Mouse (Mus musculus) hindbrain, postnatal 0 days (tissue): ENCODE measurements around the gene Btd. TPM values are rescaled to one million over a fixed set of nuclear protein-coding genes. Genes with fewer than 3 reads are reported as not detected.
A peak's percentile ranks its signal among the peaks of the same experiment; 100 is the strongest.

Experiments used
- ATAC-seq: fragments of 200-750 bp; cut with Nextera tagmentation; 2 replicates; pipeline ENCODE4 v1.8.0; 2017; ENCODE audit warnings: mild to moderate bottlenecking, moderate TSS enrichment, moderate library complexity
- DNase-seq: peaks from one replicate; pipeline ENCODE4 v3.0.0-alpha.2; 2015; ENCODE audit warnings: low spot score
- H3K27ac ChIP-seq: fragments of 300-500 bp; sonication (generic); 2 replicates; pipeline ENCODE4 v1.5.1; 2014; ENCODE audit warnings: mild to moderate bottlenecking
- H3K27me3 ChIP-seq: fragments of 300-500 bp; sonication (generic); 2 replicates; pipeline ENCODE4 v1.6.1; 2014; ENCODE audit warnings: low read length, mixed read lengths; ENCODE audit not compliant: insufficient read depth
- H3K36me3 ChIP-seq: fragments of 300-500 bp; sonication (generic); 2 replicates; pipeline ENCODE4 v1.6.1; 2014; ENCODE audit warnings: low read length, mixed read lengths; ENCODE audit not compliant: insufficient read depth
- H3K4me1 ChIP-seq: fragments of 300-500 bp; sonication (generic); 2 replicates; pipeline ENCODE4 v1.6.1; 2014; ENCODE audit warnings: antibody characterized with exemption, low read length, mixed read lengths; ENCODE audit not compliant: insufficient read depth
- H3K4me2 ChIP-seq: fragments of 300-500 bp; sonication (generic); 2 replicates; pipeline ENCODE4 v1.6.1; 2014; ENCODE audit warnings: low read depth, mild to moderate bottlenecking, low read length, moderate library complexity, mixed read lengths
- H3K4me3 ChIP-seq: fragments of 300-500 bp; sonication (generic); 2 replicates; pipeline ENCODE4 v1.5.1; 2014; ENCODE audit warnings: low read length
- H3K9ac ChIP-seq: fragments of 300-500 bp; sonication (generic); replicated peaks from 2 replicates; pipeline ENCODE4 v1.6.1; 2014; ENCODE audit warnings: mild to moderate bottlenecking, low read length, moderate library complexity, mixed read lengths
- H3K9me3 ChIP-seq: fragments of 300-500 bp; sonication (generic); 2 replicates; pipeline ENCODE4 v1.6.1; 2016; ENCODE audit warnings: low read length, mixed read lengths
- CTCF ChIP-seq: IDR thresholded peaks from 2 replicates; pipeline ENCODE4 v1.5.1; 2016; ENCODE audit warnings: antibody characterized with exemption, control low read depth, low read depth
- WGBS: fragments of 180-500 bp; shearing (Covaris S2); extraction: QIAGEN DNeasy Blood & Tissue Kit; methylation state at CpG from one replicate; pipeline ENCODE4 v1.1.7; 2014; 5-methylcytosine and 5-hydroxymethylcytosine counted together
- polyA plus RNA-seq: library from polyadenylated mRNA; unstranded; fragments of >200 nt; fragmentation: Nextera tagmentation; extraction: Ambion mirVana; gene quantifications from 2 replicates; pipeline ENCODE4 v1.2.1, GENCODE M21; 2015
- total RNA-seq: library from RNA; depleted of rRNA; stranded (reverse); fragments of >200 nt; gene quantifications from 2 replicates; pipeline ENCODE4 v1.2.3, GENCODE M21; 2014

Gene Btd
- total and polyA plus RNA-seq, 2 experiments from 2014 or later: 24.5 to 30.8 TPM

- H3K27ac ChIP-seq: peak overlapping the region; percentile 59; the same call in 1 of the 2 replicates
- WGBS: 41% methylated on average over 5 of the region's 5 CpGs
- no peaks in the 10 kb centered on the region for H3K27me3 ChIP-seq
- no peak overlapping the region for H3K4me2 ChIP-seq
- no peak for DNase-seq
- no peaks in the 10 kb centered on the region for H3K4me1 ChIP-seq
- no peak overlapping the region for H3K9ac ChIP-seq
- no peak for TF ChIP-seq CTCF
- ATAC-seq: no peak
- H3K36me3 ChIP-seq: no peaks in the 10 kb centered on the region
- H3K9me3 ChIP-seq: no peaks in the 10 kb centered on the region
- no peak overlapping the region for H3K4me3 ChIP-seq
Observed at GRCm38 (mm10) chr14:31681931-31682555, 41.2 kb downstream of the Btd start.

- no peak for TF ChIP-seq CTCF
- Histone ChIP-seq H3K4me1 (no peaks in the 10 kb centered on the region), H3K27ac (no peak overlapping the region), H3K27me3 (no peaks in the 10 kb centered on the region), H3K4me3 (no peak overlapping the region), H3K4me2 (no peak overlapping the region), H3K9me3 (no peaks in the 10 kb centered on the region), H3K36me3 (no peaks in the 10 kb centered on the region), H3K9ac (no peak overlapping the region)
- ATAC-seq (no peak), DNase-seq (no peak)
- 91% methylated on average over 2 of the region's 2 CpGs for WGBS
Observed at GRCm38 (mm10) chr14:31683610-31684009, 42.8 kb downstream of the Btd start.

GRCm38 (mm10) chr14:31684343-31685040 is 43.7 kb downstream of the Btd start:
- TF ChIP-seq CTCF: no peak
- Histone ChIP-seq H3K9ac (no peak overlapping the region), H3K4me2 (no peak overlapping the region), H3K27me3 (no peaks in the 10 kb centered on the region), H3K36me3 (no peaks in the 10 kb centered on the region), H3K4me1 (no peaks in the 10 kb centered on the region), H3K9me3 (no peaks in the 10 kb centered on the region), H3K4me3 (no peak overlapping the region), H3K27ac (no peak overlapping the region)
- WGBS: 74% methylated on average over 7 of the region's 7 CpGs
- DNase-seq (no peak), ATAC-seq (no peak)

- no peak overlapping the region for H3K27ac ChIP-seq
- H3K4me1 ChIP-seq: no peaks in the 10 kb centered on the region
- no peaks in the 10 kb centered on the region for H3K36me3 ChIP-seq
- no peak for DNase-seq
- WGBS: 86% methylated on average over 10 of the region's 10 CpGs
- no peak overlapping the region for H3K4me2 ChIP-seq
- H3K9ac ChIP-seq: no peak overlapping the region
- ATAC-seq: no peak
- H3K4me3 ChIP-seq: no peak overlapping the region
- H3K9me3 ChIP-seq: no peaks in the 10 kb centered on the region
- TF ChIP-seq CTCF: no peak
- H3K27me3 ChIP-seq: no peaks in the 10 kb centered on the region
Observed at GRCm38 (mm10) chr14:31685680-31686079, 44.9 kb downstream of the Btd start.

- TF ChIP-seq CTCF: no peak
- no peak for ATAC-seq
Observed at GRCm38 (mm10) chr14:31686231-31686630, 45.4 kb downstream of the Btd start.

GRCm38 (mm10) chr14:31692536-31692935 is 51.7 kb downstream of the Btd start:
- DNase-seq: no peak
- Histone ChIP-seq H3K27ac (no peak overlapping the region), H3K36me3 (no peaks in the 10 kb centered on the region), H3K4me2 (no peak overlapping the region), H3K9me3 (no peaks in the 10 kb centered on the region), H3K9ac (no peak overlapping the region), H3K27me3 (no peaks in the 10 kb centered on the region), H3K4me1 (no peaks in the 10 kb centered on the region), H3K4me3 (no peak overlapping the region)
- TF ChIP-seq CTCF: no peak
- 89% methylated on average over 6 of the region's 6 CpGs for WGBS
- ATAC-seq: no peak

More at GRCm38 (mm10) chr14:31686231-31686630, 45.4 kb downstream of the Btd start:
- Histone ChIP-seq H3K27ac (no peak overlapping the region), H3K9me3 (no peaks in the 10 kb centered on the region), H3K27me3 (no peaks in the 10 kb centered on the region), H3K4me3 (no peak overlapping the region), H3K9ac (no peak overlapping the region), H3K4me1 (no peaks in the 10 kb centered on the region), H3K4me2 (no peak overlapping the region), H3K36me3 (no peaks in the 10 kb centered on the region)
- DNase-seq: no peak
- WGBS: 90% methylated on average over 1 of the region's 1 CpGs
